Mouse (Mus musculus) hematopoietic stem cell, adult 5-6 weeks (primary cell): ENCODE measurements around the gene Rhbdf1. TPM values are rescaled to one million over a fixed set of nuclear protein-coding genes. Genes with fewer than 3 reads are reported as not detected.

ENCODE experiments used
- ATAC-seq, 2 experiments: fragments of 125-278 bp in 1 of 2; replicated peaks in 1 of 2; 2 replicates each; pipeline ENCODE4 v1.8.0; 2016 to 2017; ENCODE audit warnings: inconsistent platforms in 2 of 2, mild to moderate bottlenecking in 2 of 2, moderate number of reproducible peaks in 2 of 2, low read depth in 1 of 2, moderate TSS enrichment in 1 of 2; ENCODE audit not compliant: low FRiP score in 2 of 2, poor library complexity in 2 of 2, severe bottlenecking in 2 of 2, insufficient read depth in 1 of 2, low TSS enrichment in 1 of 2
- total RNA-seq: library from RNA; stranded (forward); fragments of 172-1452, 232-1000 nt; gene quantifications from 2 replicates; pipeline ENCODE4 v1.2.3, GENCODE M21; 2017

Gene Rhbdf1
- total RNA-seq, 1 experiment from 2014 or later: 7.5 TPM

DNA sequence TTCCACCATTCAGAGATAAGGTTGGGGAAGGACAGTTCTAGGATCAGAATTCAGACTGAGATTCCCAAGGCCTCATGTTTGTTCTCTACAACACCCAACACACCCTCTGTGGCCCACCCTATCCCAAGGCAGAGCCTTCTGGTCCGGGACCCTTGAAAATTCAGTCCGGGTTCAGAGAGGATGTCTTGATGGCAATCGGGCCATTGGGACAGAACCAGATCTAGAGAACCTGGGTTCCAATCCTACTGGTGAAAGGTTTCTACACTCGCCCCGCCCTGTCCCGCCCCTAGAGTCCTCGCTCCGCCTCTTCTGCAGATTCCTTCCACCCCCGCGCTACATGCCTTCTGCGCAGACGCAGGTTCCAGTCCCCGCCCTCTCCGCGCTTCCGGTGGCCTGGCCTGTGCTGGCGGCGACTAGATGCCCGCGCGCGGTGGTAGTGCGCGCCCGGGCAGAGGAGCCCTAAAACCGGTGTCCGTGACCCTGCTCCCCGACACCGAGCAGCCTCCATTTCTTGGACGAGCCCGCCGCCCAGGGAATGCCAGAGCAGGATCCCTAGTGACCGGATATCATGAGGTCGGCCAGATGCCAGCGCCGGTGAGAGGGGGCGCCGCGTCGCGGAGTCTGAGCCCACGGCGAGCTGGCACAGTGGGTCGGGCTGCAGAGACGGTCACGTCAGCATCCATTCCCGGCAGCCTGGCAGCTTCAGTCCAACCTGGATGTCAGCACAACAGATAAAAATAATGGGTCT lies 4.2 kb upstream of the Rhbdf1 start, which contains the start of gene Mpg:
Gene Mpg (plus strand): TSS at position 382 of the 748 bp plus-strand sequence.
- peak; percentile 68 to 77 for ATAC-seq

DNA sequence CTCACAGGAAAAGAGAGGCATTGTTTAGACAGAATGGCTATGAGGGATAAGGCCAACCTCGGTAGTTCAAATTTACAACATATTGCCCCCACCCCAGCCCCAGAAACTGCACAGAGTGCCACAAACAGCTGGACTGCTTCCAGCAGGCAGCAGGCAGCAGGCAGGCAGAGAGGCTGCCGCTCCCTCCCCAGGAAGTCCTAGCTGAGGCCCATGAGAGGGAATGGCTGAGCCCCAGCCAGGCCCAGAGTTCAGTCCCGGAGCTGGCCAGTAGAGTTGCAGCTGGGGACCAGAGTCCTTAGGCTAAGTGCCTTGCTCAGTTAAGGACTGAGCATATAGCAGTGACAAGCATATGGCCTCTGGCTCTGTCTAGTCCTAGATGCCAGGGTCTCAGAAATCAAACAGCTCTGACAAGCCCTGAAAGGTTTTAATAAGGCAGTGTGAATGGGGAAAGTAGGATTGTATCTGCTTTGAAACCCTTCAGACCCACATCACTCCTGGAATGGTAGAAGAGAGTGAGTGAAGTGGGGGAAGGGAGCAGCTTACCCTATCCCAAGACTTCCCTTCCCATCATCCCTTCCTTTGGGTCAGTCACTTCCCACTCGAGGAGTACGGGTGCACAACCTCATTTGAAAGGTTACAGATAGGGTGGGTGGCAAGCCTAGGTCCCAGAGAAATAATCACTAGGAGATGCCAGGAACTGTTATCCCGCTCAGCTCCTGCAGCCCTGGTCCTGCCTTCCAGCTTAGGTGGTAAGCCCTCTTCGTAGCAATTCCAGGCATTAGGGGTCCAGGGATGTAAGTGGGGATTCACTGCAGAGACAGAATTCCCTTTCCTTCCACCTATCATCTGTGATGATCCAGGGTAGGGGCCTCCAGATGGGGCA lies 3.4 kb upstream of the Rhbdf1 start:
- ATAC-seq: peak; percentile 30 to 44

DNA sequence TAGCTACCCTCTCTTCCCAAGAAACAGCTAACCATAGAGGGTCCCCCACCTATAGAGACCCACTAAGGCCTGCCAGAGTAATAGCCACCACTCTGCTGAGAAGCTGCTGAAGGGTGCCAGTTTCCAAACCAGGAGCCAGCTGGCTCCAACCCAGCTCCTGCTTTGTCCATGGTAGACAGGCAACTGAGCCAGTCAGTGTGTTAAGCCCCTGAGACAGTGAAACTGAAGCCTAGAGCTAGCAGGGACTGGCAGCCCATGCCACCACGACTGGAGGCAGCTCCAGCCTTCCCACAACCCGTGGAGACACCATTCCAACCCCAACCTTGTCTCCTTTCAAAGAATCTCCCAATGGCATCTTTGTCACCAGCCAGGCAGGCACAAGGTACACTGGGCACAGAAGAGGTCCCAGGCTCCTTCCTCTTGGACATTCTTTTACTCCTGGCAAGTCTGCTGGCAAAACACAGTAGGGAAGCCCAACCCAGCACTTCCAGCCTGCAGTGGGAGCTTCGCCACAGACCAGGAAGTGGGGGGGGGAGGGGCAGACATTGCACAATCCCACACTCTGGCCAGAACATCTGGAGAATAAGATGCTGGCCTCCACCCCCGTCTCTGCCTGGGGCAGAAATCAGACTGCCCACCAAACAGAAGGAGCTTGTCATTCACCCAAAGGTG lies 2.5 kb upstream of the Rhbdf1 start:
- peak; percentile 5 to 33; a peak in 3 of 4 replicates for ATAC-seq

DNA sequence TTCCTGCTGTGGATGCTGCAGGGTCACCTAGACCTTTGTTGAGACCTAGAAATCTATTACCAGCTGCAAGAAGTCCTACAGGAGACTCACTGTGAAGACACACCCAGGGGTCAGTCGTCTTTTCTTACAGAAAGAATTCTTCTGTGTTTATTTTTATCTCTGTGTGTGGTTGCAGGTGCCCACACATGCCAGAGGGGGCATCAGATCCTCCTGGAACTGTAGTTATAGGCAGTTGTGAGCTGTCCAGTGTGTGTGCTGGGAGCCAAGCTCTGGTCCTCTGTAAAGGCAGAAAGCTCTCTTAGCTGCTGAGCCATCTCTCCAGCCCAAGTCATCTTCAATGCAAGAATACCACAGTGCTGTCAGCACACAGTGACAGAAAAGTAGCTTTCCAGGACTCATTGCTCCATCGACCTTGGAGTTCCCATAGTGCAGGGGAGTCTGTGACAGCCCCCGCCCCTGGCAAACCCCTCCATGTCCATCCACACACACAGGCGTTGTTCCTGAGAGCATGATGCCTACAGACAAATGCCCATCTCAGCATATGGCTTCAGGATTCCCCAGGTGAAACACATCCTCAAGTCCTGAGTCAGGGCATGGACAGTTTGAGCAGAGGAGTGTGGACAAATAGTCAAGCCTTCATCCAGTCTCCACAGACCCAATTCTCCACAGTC lies 1.3 kb upstream of the Rhbdf1 start:
- no peak for ATAC-seq

DNA sequence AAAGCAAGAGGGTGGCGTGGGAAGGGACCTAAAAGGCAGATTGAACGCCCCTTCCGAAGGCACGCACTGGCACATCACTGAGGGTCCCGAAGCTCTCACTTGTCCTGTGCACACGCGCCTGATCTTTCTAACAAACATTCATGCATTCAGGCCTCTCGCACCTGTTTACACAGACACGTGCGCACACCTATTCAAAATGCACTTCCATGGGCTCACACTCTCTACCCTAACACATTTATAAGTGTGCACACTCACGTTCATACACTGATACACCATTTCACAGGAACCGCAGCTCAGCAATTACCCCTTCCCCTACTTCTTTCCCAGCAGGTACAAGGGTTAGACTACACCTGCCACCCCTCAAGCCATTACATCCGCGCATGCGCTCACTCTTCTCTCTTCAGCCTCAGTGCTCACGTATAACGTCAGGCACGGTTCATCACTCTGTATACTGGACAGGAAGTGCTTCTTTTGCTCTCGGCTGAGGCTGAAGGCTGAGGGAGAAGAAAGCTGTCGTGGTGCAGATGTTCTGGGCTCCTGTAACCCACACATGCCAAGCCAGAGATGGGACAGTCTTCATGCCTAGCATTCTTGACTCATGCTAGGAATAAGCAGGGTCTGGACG lies 582 bp upstream of the Rhbdf1 start:
- ATAC-seq: no peak

DNA sequence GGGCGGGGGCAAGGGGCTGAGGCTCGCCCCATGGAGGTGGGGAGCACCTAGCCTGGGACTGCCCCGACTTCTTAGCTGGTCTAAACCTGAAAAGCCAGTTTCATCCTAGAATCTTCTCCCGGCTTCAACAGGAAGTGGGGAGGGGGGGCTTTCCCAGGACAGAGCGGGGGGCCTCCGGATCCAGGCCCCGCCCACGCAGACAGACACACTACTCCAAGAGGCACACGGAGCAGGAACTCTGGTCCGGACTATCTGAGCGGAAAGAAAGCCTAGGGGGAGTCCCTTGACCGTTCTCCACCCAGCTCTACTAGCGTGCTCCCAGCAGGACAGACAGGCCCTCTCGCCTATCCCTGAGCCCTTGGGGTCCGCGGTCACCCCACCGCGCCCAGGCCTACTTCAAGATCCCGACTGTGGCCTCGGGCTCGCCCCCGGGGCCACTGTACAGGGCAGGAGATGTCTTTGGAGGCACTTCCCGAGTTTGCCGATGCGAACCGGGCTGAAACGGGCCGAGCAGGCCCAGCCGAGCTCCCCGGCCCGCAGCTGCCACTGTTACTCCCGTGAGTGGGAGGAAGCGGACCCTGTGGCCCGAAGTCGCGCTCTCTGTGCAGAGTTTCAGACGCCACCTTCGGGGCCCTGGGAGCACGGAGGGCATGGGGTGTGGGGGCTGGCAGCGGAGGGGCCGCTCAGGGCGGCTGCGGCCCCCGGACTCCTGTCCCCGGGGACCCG lies 712 bp downstream of the Rhbdf1 start:
- no peak for ATAC-seq

DNA sequence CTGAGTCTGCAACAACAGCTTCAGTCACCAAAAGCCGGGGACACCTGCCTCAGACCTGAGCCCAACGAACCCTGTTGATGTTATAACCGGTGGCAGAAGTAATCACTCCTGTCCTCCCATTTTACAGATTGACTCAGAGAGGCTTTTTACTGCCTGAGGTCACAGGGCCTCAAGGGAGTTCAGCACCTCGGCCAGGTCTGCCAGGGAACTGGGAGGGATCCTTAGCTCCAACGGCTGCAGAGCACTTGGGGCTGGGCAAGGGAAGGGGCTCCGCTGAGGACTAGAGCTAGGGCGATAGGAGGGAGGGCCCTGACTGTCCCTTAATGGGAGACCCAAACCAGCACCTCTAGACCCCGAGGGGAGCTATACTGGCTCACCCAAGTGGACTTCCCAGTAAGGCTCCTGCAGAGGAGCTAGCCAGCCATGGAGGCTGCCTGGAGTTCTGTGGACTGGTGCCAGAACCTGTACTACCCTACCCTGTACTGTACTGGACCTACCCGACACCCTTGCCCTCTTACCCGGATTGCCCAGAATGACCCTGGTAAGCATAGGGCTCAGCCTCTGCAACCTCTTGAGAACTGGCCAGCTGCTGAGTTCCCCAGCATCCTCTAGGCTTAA lies 1.4 kb downstream of the Rhbdf1 start:
- no peak for ATAC-seq

DNA sequence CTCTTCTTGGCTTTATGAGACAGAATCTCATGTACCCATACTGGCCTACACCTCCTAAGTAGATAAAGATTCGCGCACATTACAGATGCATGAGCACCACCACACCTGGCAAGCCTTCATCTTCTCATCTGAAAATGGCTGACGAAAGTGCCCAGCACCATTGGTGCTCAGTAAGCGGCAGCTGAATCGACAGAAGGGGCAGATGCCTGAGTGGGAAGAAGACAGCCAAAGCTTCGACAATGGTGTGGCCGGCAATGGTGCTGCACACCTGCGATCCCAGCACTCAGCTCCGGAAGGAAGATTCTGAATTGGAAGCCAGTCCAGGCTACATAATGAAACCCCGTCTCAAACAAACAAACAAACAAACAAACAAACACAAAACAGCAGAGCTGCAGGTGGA lies 2.8 kb downstream of the Rhbdf1 start:
- ATAC-seq: no peak

DNA sequence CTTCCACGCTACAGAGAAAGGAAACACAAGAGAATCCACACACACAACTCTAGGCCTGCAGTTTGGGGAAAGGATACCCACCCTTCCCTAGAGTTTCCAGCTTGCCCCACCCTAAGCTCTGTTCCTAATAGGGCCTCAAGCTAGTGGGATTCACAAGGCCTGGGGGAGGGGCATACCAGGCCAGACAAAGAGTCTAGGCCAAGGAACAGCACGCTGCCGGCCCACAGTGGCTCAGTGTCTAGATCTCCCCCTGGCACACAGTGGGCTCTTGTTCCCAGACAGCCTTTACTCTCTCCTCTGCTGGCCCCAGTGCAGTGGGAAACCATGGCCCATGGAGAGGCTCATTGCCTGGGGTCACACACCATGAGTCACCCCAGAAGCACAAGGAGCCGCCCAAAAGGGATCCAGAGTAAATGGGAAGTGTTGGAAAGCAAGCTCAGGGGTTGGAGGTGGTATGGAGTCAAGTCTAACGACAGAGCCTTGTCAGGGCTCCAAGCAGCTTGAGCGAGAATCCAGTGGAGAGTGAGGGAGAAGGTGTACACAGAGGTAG lies 3.5 kb downstream of the Rhbdf1 start:
- ATAC-seq: no peak

DNA sequence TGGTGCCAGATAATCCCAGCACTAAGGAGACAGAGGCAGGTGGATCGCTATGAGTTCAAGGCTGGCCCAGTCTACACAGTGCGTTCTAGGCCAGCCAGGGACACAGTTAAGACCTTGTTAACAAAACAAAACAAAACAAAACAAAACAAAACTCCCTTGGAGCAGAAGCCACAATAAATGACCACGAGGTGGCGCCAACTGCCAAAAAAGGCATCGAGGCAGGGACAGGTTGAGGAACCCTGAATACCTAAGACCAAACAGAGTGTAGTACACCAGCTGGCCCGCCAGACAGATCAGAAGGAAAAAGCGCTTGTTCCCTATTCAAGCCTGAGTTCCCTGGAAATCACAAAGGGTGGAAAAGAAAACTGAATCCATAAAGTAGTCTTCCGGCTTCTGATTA lies 5.2 kb downstream of the Rhbdf1 start:
- ATAC-seq: peak; percentile 74 to 83

DNA sequence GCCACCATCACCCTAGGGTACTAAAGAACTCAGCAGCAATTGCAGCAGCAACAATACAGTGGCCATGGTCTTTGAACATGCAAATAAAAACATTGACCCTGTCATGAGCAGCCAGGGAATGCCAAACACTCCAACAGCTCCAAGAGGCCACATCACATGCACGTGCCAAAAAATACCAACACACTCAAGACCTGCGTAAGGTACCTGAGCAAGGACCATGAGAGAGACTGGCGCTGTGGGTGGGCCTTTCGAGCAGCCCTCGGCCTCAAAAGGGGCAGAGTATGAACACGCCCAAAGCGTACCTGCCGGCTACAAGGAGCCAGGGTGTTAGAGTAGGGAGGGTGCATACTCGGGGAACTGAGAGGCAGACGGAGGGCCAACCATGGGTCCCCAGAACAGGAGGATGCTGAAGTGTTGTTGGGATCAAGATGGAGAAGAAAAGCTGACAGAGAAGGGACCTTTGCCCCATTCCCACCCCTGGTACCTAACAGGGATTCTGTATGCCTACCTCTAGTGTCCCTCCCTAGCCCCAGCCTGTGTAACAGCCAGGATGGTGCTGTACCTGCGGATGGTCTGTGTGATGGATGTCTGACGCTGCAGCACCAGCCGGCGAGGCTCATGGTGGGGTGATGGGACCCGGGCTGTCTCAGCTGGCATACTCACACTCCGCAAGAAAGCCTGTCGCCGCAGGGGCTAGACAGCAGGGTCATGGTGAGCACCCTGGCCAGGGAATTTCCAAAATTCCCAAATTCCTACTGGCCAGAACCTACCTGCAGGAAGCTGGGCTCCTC lies 6.5 kb downstream of the Rhbdf1 start:
- no peak for ATAC-seq

DNA sequence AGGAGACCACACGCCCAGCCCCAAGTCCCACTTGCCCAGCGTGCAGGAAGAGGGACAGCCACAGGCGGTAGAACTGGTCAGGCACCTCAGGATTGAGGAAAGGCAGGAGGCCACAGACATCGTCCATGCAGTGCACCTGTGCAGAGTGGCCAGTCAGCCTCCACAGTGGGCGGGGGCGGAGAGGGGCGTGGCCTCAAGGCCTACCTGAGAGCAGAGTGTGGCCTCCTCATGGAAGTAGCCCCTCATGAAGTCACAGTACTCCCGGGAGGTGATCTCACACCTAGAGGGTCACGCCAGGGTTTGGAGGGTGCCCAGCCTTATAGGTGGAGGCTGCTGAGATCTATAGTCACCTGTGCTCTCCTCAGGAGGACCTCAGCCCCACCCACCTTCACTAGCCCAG lies 11.5 kb downstream of the Rhbdf1 start:
- no peak for ATAC-seq

DNA sequence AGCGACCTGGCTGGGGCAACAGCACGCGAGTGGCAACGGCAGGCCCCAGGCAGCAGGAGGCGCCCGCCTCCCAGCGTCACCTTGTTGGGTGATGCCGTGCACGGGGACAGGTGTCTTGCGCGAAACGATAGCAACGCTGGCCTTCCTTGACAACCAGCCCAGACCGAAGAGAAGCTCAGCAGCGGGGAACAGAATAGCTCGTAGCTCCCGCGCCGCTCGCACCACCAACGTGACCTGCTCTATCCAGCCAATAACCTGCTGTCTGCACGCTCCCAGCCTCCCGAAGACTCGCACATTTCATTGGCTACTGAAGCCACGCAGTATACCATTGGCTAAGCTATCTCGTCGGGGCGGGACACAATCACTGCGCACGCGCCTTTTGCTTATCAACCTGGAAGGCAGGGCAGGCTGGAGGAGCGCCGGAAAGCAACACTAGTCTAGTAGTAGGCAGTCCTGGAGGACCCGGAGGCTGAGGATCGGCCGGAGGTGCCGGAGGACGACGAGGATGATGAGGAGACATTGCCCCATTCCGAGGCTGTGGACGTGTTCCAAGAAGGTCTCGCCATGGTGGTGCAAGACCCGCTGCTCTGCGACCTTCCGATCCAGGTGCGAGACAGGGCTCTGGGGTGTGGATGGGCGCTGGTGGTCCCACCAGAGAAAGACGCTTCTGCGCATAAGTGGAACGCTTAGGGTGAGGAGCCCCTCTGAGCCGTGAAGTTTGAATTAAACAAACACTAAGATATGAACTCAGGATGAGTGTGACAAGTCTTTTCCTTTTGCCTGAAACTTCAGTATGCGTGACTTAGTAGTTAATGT lies 16.8 kb downstream of the Rhbdf1 start, which contains the start of gene Snrnp25:
Gene Snrnp25 (plus strand): TSS at position 358 of the 816 bp plus-strand sequence.
- peak; percentile 100 for ATAC-seq

DNA sequence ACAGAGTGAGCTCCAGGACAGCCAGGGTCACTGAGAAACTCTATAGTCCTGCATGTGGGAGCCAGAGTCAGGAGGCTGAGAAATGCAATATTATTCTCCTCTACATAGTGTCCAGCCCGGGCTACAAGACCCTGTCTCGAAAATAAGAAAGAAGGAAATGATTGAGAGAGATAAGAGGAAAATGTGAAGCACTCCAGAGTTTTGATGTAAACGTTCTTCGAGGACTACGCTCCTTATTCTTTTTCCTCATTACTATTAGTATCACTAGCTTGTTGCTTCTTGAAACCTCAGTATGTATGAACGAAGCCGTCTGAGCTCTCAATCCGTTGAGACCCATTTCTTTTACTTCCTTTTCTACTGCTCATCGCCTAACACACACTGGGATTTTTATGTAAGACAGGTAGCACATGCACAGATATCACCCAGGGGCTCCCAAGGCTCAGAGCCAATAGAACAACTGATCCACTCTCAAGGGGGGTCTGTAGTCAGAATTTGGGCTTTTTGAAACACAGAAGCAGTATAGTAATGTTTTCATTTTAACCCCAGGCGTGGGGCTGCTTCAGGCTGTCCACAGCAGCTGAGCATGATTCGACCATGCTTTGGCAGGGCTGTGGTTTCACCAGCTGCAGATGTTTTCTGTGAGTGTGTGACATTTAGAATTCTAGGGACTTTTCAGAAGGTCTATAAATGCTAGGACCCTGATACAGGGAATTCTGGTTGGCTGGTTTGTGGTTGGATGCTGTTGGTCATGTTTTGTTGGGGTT lies 20.0 kb downstream of the Rhbdf1 start:
- no peak for ATAC-seq
